Mouse (Mus musculus) lung, embryonic 16.5 days (tissue): ENCODE measurements around the gene Rras2. TPM values are rescaled to one million over a fixed set of nuclear protein-coding genes. Genes with fewer than 3 reads are reported as not detected.

Experiments used
- ATAC-seq: fragments of 200-750 bp; cut with Nextera tagmentation; 2 replicates; pipeline ENCODE4 v1.8.0; 2017; ENCODE audit warnings: low read depth, mild to moderate bottlenecking, moderate library complexity
- H3K27ac ChIP-seq: fragments of 300-500 bp; sonication (generic); 2 replicates; pipeline ENCODE4 v1.5.1; 2014; ENCODE audit warnings: mild to moderate bottlenecking, control low read depth, low read length
- H3K27me3 ChIP-seq: fragments of 300-500 bp; sonication (generic); 2 replicates; pipeline ENCODE4 v1.6.1; 2014; ENCODE audit warnings: low read depth, low read length, mixed read lengths; ENCODE audit not compliant: control insufficient read depth, insufficient read depth
- H3K36me3 ChIP-seq: fragments of 300-500 bp; sonication (generic); 2 replicates; pipeline ENCODE4 v1.6.1; 2014; ENCODE audit warnings: low read length; ENCODE audit not compliant: control insufficient read depth, insufficient read depth
- H3K4me1 ChIP-seq: fragments of 300-500 bp; sonication (generic); replicated peaks from 2 replicates; pipeline ENCODE4 v1.6.1; 2014; ENCODE audit warnings: low read length, mixed read lengths; ENCODE audit not compliant: control insufficient read depth, insufficient read depth
- H3K4me2 ChIP-seq: fragments of 300-500 bp; sonication (generic); 2 replicates; pipeline ENCODE4 v1.6.1; 2014; ENCODE audit warnings: low read depth, low read length, control low read depth
- H3K4me3 ChIP-seq: fragments of 300-500 bp; sonication (generic); 2 replicates; pipeline ENCODE4 v1.5.1; 2014; ENCODE audit warnings: mild to moderate bottlenecking, low read length, control low read depth
- H3K9ac ChIP-seq: fragments of 300-500 bp; sonication (generic); 2 replicates; pipeline ENCODE4 v1.6.1; 2014; ENCODE audit warnings: low read length, control low read depth
- H3K9me3 ChIP-seq: fragments of 300-500 bp; sonication (generic); 2 replicates; pipeline ENCODE4 v1.6.1; 2016; ENCODE audit warnings: low read length; ENCODE audit not compliant: control insufficient read depth
- WGBS: fragments of 180-500 bp; shearing (Covaris S2); extraction: QIAGEN DNeasy Blood & Tissue Kit; methylation state at CpG from one replicate; pipeline ENCODE4 v1.1.7; 2014; 5-methylcytosine and 5-hydroxymethylcytosine counted together
- polyA plus RNA-seq: library from polyadenylated mRNA; unstranded; fragments of >200 nt; fragmentation: Nextera tagmentation; extraction: Ambion mirVana; gene quantifications from 2 replicates; pipeline ENCODE4 v1.2.1, GENCODE M21; 2015

Rras2 gene
- 40.1 and 45.1 TPM in 2 replicates for polyA plus RNA-seq

GRCm38 (mm10) chr7:114117444-114117905, at the start of gene Rras2:
Rras2 (minus strand) TSS chr7:114117781.
- Histone ChIP-seq H3K27me3 (no peaks in the 10 kb centered on the region), H3K4me2 (peak within 1 kb of the TSS; percentile 83), H3K9ac (peak within 1 kb of the TSS; percentile 88), H3K27ac (peak within 1 kb of the TSS; percentile 95), H3K9me3 (no peaks in the 10 kb centered on the region), H3K4me1 (peaks cover 13% of the 10 kb centered on the region; the same call in 1 of the 2 replicates), H3K4me3 (peak within 1 kb of the TSS; percentile 88), H3K36me3 (no peaks in the 10 kb centered on the region; the same call in 1 of the 2 replicates)
- ATAC-seq: peak; percentile 99
- WGBS: under 1% methylated on average over 55 of the region's 55 CpGs

- Histone ChIP-seq H3K27me3 (no peaks in the 10 kb centered on the region; the same call in 1 of the 2 replicates), H3K36me3 (no peaks in the 10 kb centered on the region), H3K27ac (no peak overlapping the region), H3K9ac (no peak overlapping the region), H3K4me1 (no peaks in the 10 kb centered on the region), H3K4me3 (no peak overlapping the region), H3K4me2 (no peak overlapping the region), H3K9me3 (no peaks in the 10 kb centered on the region)
- no peak for ATAC-seq
- 72% methylated on average over 5 of the region's 5 CpGs for WGBS
Measured at GRCm38 (mm10) chr7:114162975-114163374, 45.4 kb upstream of the Rras2 start.

- Histone ChIP-seq H3K27ac (no peak overlapping the region), H3K36me3 (no peaks in the 10 kb centered on the region), H3K27me3 (no peaks in the 10 kb centered on the region; the same call in 1 of the 2 replicates), H3K9ac (no peak overlapping the region), H3K9me3 (no peaks in the 10 kb centered on the region), H3K4me3 (no peak overlapping the region), H3K4me1 (peaks cover 3% of the 10 kb centered on the region), H3K4me2 (no peak overlapping the region)
- WGBS: 73% methylated on average over 8 of the region's 8 CpGs
- ATAC-seq: no peak
Measured at GRCm38 (mm10) chr7:114161101-114161500, 43.5 kb upstream of the Rras2 start.

GRCm38 (mm10) chr7:114157716-114158278, 40.2 kb upstream of the Rras2 start:
- no peaks in the 10 kb centered on the region for H3K36me3 ChIP-seq
- H3K27ac ChIP-seq: no peak overlapping the region
- H3K27me3 ChIP-seq: no peaks in the 10 kb centered on the region; the same call in 1 of the 2 replicates
- no peak overlapping the region for H3K9ac ChIP-seq
- H3K4me1 ChIP-seq: peaks cover 5% of the 10 kb centered on the region
- H3K9me3 ChIP-seq: no peaks in the 10 kb centered on the region
- no peak for ATAC-seq
- no peak overlapping the region for H3K4me2 ChIP-seq
- no peak overlapping the region for H3K4me3 ChIP-seq
- WGBS: 91% methylated on average over 12 of the region's 12 CpGs

- H3K4me2 ChIP-seq: no peak overlapping the region
- no peak for ATAC-seq
- H3K9me3 ChIP-seq: no peaks in the 10 kb centered on the region
- no peak overlapping the region for H3K9ac ChIP-seq
- 83% methylated on average over 4 of the region's 4 CpGs for WGBS
- H3K27ac ChIP-seq: no peak overlapping the region
- H3K4me3 ChIP-seq: no peak overlapping the region
- H3K27me3 ChIP-seq: no peaks in the 10 kb centered on the region; the same call in 1 of the 2 replicates
- peaks cover 5% of the 10 kb centered on the region for H3K4me1 ChIP-seq
- H3K36me3 ChIP-seq: no peaks in the 10 kb centered on the region
Measured at GRCm38 (mm10) chr7:114156364-114156763, 38.8 kb upstream of the Rras2 start.

- Histone ChIP-seq H3K27me3 (no peaks in the 10 kb centered on the region; the same call in 1 of the 2 replicates), H3K4me2 (no peak overlapping the region), H3K27ac (peak overlapping the region; percentile 60), H3K4me3 (no peak overlapping the region), H3K4me1 (peaks cover 5% of the 10 kb centered on the region), H3K9ac (no peak overlapping the region), H3K9me3 (peaks cover 4% of the 10 kb centered on the region), H3K36me3 (no peaks in the 10 kb centered on the region)
- WGBS: 24% methylated on average over 5 of the region's 5 CpGs
- peak; percentile 97 for ATAC-seq
Measured at GRCm38 (mm10) chr7:114155053-114155865, 37.7 kb upstream of the Rras2 start.

- Histone ChIP-seq H3K4me3 (no peak overlapping the region), H3K36me3 (no peaks in the 10 kb centered on the region), H3K4me2 (no peak overlapping the region), H3K27ac (no peak overlapping the region), H3K9ac (no peak overlapping the region), H3K4me1 (peaks cover 2% of the 10 kb centered on the region; the same call in 1 of the 2 replicates), H3K9me3 (peaks cover 4% of the 10 kb centered on the region), H3K27me3 (no peaks in the 10 kb centered on the region)
- no peak for ATAC-seq
- WGBS: 77% methylated on average over 5 of the region's 5 CpGs
Measured at GRCm38 (mm10) chr7:114151036-114151780, 33.6 kb upstream of the Rras2 start.

- peak overlapping the region; percentile 26 for H3K27ac ChIP-seq
- 71% methylated on average over 6 of the region's 6 CpGs for WGBS
- H3K9me3 ChIP-seq: peaks cover 4% of the 10 kb centered on the region
- ATAC-seq: peak; percentile 53
- H3K9ac ChIP-seq: no peak overlapping the region
- H3K27me3 ChIP-seq: no peaks in the 10 kb centered on the region
- no peaks in the 10 kb centered on the region for H3K36me3 ChIP-seq
- H3K4me2 ChIP-seq: no peak overlapping the region
- no peak overlapping the region for H3K4me3 ChIP-seq
- H3K4me1 ChIP-seq: peaks cover under 1% of the 10 kb centered on the region; the same call in 1 of the 2 replicates
Measured at GRCm38 (mm10) chr7:114149564-114149963, 32.0 kb upstream of the Rras2 start.

- no peak overlapping the region for H3K9ac ChIP-seq
- H3K27me3 ChIP-seq: no peaks in the 10 kb centered on the region
- peak; percentile 85 for ATAC-seq
- H3K36me3 ChIP-seq: no peaks in the 10 kb centered on the region
- peak overlapping the region; percentile 26 for H3K27ac ChIP-seq
- H3K4me1 ChIP-seq: no peaks in the 10 kb centered on the region
- peaks cover 4% of the 10 kb centered on the region for H3K9me3 ChIP-seq
- no peak overlapping the region for H3K4me2 ChIP-seq
- WGBS: 42% methylated on average over 4 of the region's 4 CpGs
- no peak overlapping the region for H3K4me3 ChIP-seq
Measured at GRCm38 (mm10) chr7:114149135-114149534, 31.6 kb upstream of the Rras2 start.
